Mouse (Mus musculus): ENCODE results near the gene Gm49366.

- TF ChIP-seq CTCF (IDR thresholded peaks at IDR 0.05; ENCODE audit: extremely low read depth, insufficient read length, insufficient replicate concordance, low read depth, low read length) (peak; percentile 82; the same call in 1 of the 2 replicates), POLR2A (IDR thresholded peaks at IDR 0.05; ENCODE audit: low read depth, low read length) (no peak)
Measured at GRCm38 (mm10) chr12:84030659-84031332, 7.9 kb upstream of the Gm49366 start.
